Mouse (Mus musculus) stomach, embryonic 15.5 days (tissue): ENCODE results near the gene Ncbp3. TPM values are rescaled to one million over a fixed set of nuclear protein-coding genes. Genes with fewer than 3 reads are reported as not detected.

Source experiments
- ATAC-seq: fragments of 200-750 bp; cut with Nextera tagmentation; 2 replicates; pipeline ENCODE4 v1.8.0; 2017; ENCODE audit warnings: low read depth, moderate number of reproducible peaks, moderate TSS enrichment; ENCODE audit not compliant: insufficient read depth, low FRiP score
- H3K27ac ChIP-seq: fragments of 300-500 bp; sonication (generic); 2 replicates; pipeline ENCODE4 v1.5.1; 2015; ENCODE audit warnings: mild to moderate bottlenecking, inconsistent platforms
- H3K27me3 ChIP-seq: fragments of 300-500 bp; sonication (generic); replicated peaks from 2 replicates; pipeline ENCODE4 v1.6.1; 2015; ENCODE audit warnings: inconsistent platforms
- H3K36me3 ChIP-seq: fragments of 300-500 bp; sonication (generic); 2 replicates; pipeline ENCODE4 v1.6.1; 2015; ENCODE audit warnings: inconsistent platforms
- H3K4me1 ChIP-seq: fragments of 300-500 bp; sonication (generic); 2 replicates; pipeline ENCODE4 v1.6.1; 2015; ENCODE audit warnings: inconsistent platforms
- H3K4me2 ChIP-seq: fragments of 300-500 bp; sonication (generic); 2 replicates; pipeline ENCODE4 v1.6.1; 2015; ENCODE audit warnings: mild to moderate bottlenecking, inconsistent platforms
- H3K4me3 ChIP-seq: fragments of 300-500 bp; sonication (generic); replicated peaks from 2 replicates; pipeline ENCODE4 v1.5.1; 2015; ENCODE audit warnings: inconsistent platforms
- H3K9ac ChIP-seq: fragments of 300-500 bp; sonication (generic); 2 replicates; pipeline ENCODE4 v1.6.1; 2015; ENCODE audit warnings: inconsistent platforms
- H3K9me3 ChIP-seq: fragments of 300-500 bp; sonication (generic); 2 replicates; pipeline ENCODE4 v1.6.1; 2016; ENCODE audit warnings: inconsistent platforms
- WGBS: fragments of 180-500 bp; shearing (Covaris S2); methylation state at CpG from one replicate; pipeline ENCODE4 v1.1.7; 2015; 5-methylcytosine and 5-hydroxymethylcytosine counted together
- polyA plus RNA-seq: library from polyadenylated mRNA; unstranded; fragments of >200 nt; fragmentation: Nextera tagmentation; extraction: Ambion mirVana; gene quantifications from 2 replicates; pipeline ENCODE4 v1.2.1, GENCODE M21; 2015

Ncbp3 gene
- polyA plus RNA-seq, 1 experiment from 2014 or later, result 10.4 TPM

- ATAC-seq, result no peak
- 62% methylated on average over 6 of the region's 6 CpGs for WGBS
These were observed 63.8 kb downstream of the Ncbp3 start for GRCm38 (mm10) chr11:73111414-73111813.

GRCm38 (mm10) chr11:73126495-73126894, 78.9 kb downstream of the Ncbp3 start:
- H3K36me3 ChIP-seq, result no peaks in the 10 kb centered on the region
- no peaks in the 10 kb centered on the region for H3K27me3 ChIP-seq
- WGBS, result 88% methylated on average over 6 of the region's 6 CpGs
- ATAC-seq, result no peak
- H3K9ac ChIP-seq, result no peak overlapping the region
- H3K4me3 ChIP-seq, result no peak overlapping the region
- no peaks in the 10 kb centered on the region for H3K4me1 ChIP-seq
- no peaks in the 10 kb centered on the region for H3K9me3 ChIP-seq
- H3K27ac ChIP-seq, result no peak overlapping the region
- H3K4me2 ChIP-seq, result no peak overlapping the region

More at GRCm38 (mm10) chr11:73111414-73111813, 63.8 kb downstream of the Ncbp3 start:
- Histone ChIP-seq H3K9me3 (no peaks in the 10 kb centered on the region), H3K9ac (no peak overlapping the region), H3K4me3 (no peak overlapping the region), H3K4me1 (no peaks in the 10 kb centered on the region), H3K36me3 (no peaks in the 10 kb centered on the region), H3K4me2 (no peak overlapping the region), H3K27me3 (no peaks in the 10 kb centered on the region), H3K27ac (no peak overlapping the region)

GRCm38 (mm10) chr11:73131020-73131419, 83.4 kb downstream of the Ncbp3 start:
- H3K4me3 ChIP-seq, result no peak overlapping the region
- ATAC-seq, result no peak
- 0 out of 2 replicates have a peak, but pooled peaks cover 3% of the 10 kb centered on the region for H3K36me3 ChIP-seq
- no peaks in the 10 kb centered on the region for H3K27me3 ChIP-seq
- H3K4me2 ChIP-seq, result no peak overlapping the region
- no peaks in the 10 kb centered on the region for H3K9me3 ChIP-seq
- 61% methylated on average over 7 of the region's 7 CpGs for WGBS
- H3K9ac ChIP-seq, result no peak overlapping the region
- no peak overlapping the region for H3K27ac ChIP-seq
- H3K4me1 ChIP-seq, result peaks cover 7% of the 10 kb centered on the region; the same call in 1 of the 2 replicates

GRCm38 (mm10) chr11:73132999-73133398, 85.4 kb downstream of the Ncbp3 start:
- H3K27ac ChIP-seq, result no peak overlapping the region
- no peaks in the 10 kb centered on the region for H3K9me3 ChIP-seq
- no peak overlapping the region for H3K4me2 ChIP-seq
- peaks cover 18% of the 10 kb centered on the region; the same call in 1 of the 2 replicates for H3K4me1 ChIP-seq
- H3K9ac ChIP-seq, result no peak overlapping the region
- no peaks in the 10 kb centered on the region for H3K27me3 ChIP-seq
- 91% methylated on average over 6 of the region's 6 CpGs for WGBS
- 0 out of 2 replicates have a peak, but pooled peaks cover 3% of the 10 kb centered on the region for H3K36me3 ChIP-seq
- ATAC-seq, result no peak
- H3K4me3 ChIP-seq, result no peak overlapping the region

- H3K9me3 ChIP-seq, result no peaks in the 10 kb centered on the region
- H3K27ac ChIP-seq, result no peak overlapping the region
- peak overlapping the region; percentile 17; the same call in 1 of the 2 replicates for H3K4me2 ChIP-seq
- ATAC-seq, result no peak
- no peaks in the 10 kb centered on the region for H3K27me3 ChIP-seq
- no peak overlapping the region for H3K9ac ChIP-seq
- H3K36me3 ChIP-seq, result 0 out of 2 replicates have a peak, but pooled peaks cover 3% of the 10 kb centered on the region
- H3K4me1 ChIP-seq, result peaks cover 18% of the 10 kb centered on the region; the same call in 1 of the 2 replicates
- WGBS, result 84% methylated on average over 5 of the region's 5 CpGs
- no peak overlapping the region for H3K4me3 ChIP-seq
These were observed 86.6 kb downstream of the Ncbp3 start for GRCm38 (mm10) chr11:73134222-73134621.

GRCm38 (mm10) chr11:73136587-73136986, 89.0 kb downstream of the Ncbp3 start:
- ATAC-seq, result no peak
- Histone ChIP-seq H3K27ac (no peak overlapping the region), H3K36me3 (0 out of 2 replicates have a peak, but pooled peaks cover 3% of the 10 kb centered on the region), H3K4me1 (peaks cover 18% of the 10 kb centered on the region; the same call in 1 of the 2 replicates), H3K4me3 (peak overlapping the region; percentile 89), H3K9me3 (no peaks in the 10 kb centered on the region), H3K27me3 (no peaks in the 10 kb centered on the region), H3K9ac (peak overlapping the region; percentile 67; the same call in 1 of the 2 replicates), H3K4me2 (peak overlapping the region; percentile 68)
- whole genome bisulfite sequencing, result 61% methylated on average over 6 of the region's 6 CpGs

- peaks cover 18% of the 10 kb centered on the region; the same call in 1 of the 2 replicates for H3K4me1 ChIP-seq
- no peak for ATAC-seq
- no peaks in the 10 kb centered on the region for H3K27me3 ChIP-seq
- H3K4me2 ChIP-seq, result peak overlapping the region; percentile 68
- H3K9me3 ChIP-seq, result no peaks in the 10 kb centered on the region
- 0 out of 2 replicates have a peak, but pooled peaks cover 3% of the 10 kb centered on the region for H3K36me3 ChIP-seq
- H3K9ac ChIP-seq, result peak overlapping the region; percentile 67; the same call in 1 of the 2 replicates
- WGBS, result 18% methylated on average over 11 of the region's 11 CpGs
- H3K27ac ChIP-seq, result no peak overlapping the region
- peak overlapping the region; percentile 89 for H3K4me3 ChIP-seq
These were observed 89.5 kb downstream of the Ncbp3 start for GRCm38 (mm10) chr11:73137116-73137515.

GRCm38 (mm10) chr11:73137591-73138501, 90.3 kb downstream of the Ncbp3 start, which contains the start of gene Haspin:
TSS of gene Haspin (minus strand) at chr11:73138294.
- 0 out of 2 replicates have a peak, but pooled peaks cover 3% of the 10 kb centered on the region for H3K36me3 ChIP-seq
- H3K4me1 ChIP-seq, result peaks cover 18% of the 10 kb centered on the region; the same call in 1 of the 2 replicates
- H3K9ac ChIP-seq, result peak within 1 kb of the TSS; percentile 67
- under 1% methylated on average over 79 of the region's 84 CpGs for WGBS
- no peaks in the 10 kb centered on the region for H3K9me3 ChIP-seq
- ATAC-seq, result peak; percentile 95
- H3K27ac ChIP-seq, result no peak within 1 kb of the TSS
- H3K27me3 ChIP-seq, result no peaks in the 10 kb centered on the region
- peak within 1 kb of the TSS; percentile 89 for H3K4me3 ChIP-seq
- H3K4me2 ChIP-seq, result peak within 1 kb of the TSS; percentile 68

Other genes starting within 250 kb of the Ncbp3 start
- 18.9 and 20.6 TPM in 2 replicates for gene Atp2a3, start 86.6 kb upstream of the Ncbp3 start, polyA plus RNA-seq
- 33.7 and 52.1 TPM in 2 replicates for gene P2rx1, start 48.7 kb upstream of the Ncbp3 start, polyA plus RNA-seq
- 10.6 and 10.9 TPM in 2 replicates for gene Camkk1, start 28.8 kb upstream of the Ncbp3 start, polyA plus RNA-seq
- 0.33 and 0.57 TPM in 2 replicates for gene Itgae, start 42.8 kb downstream of the Ncbp3 start, polyA plus RNA-seq
- gene Haspin, start 90.5 kb downstream of the Ncbp3 start, polyA plus RNA-seq, result 14.4 and 14.6 TPM in 2 replicates
- 0.14 and 0.30 TPM in 2 replicates for gene P2rx5, start 112.6 kb downstream of the Ncbp3 start, polyA plus RNA-seq
- gene Emc6, start 129.3 kb downstream of the Ncbp3 start, polyA plus RNA-seq, result 111 and 117 TPM in 2 replicates
- 208 and 211 TPM in 2 replicates for gene Tax1bp3, start 129.3 kb downstream of the Ncbp3 start, polyA plus RNA-seq
- 17.0 and 18.2 TPM in 2 replicates for gene Ctns, start 151.3 kb downstream of the Ncbp3 start, polyA plus RNA-seq
- gene Shpk, start 151.7 kb downstream of the Ncbp3 start, polyA plus RNA-seq, result 2.8 and 3.6 TPM in 2 replicates
- 0.08 TPM in 1 of 2 replicates, not detected in the other for gene Trpv1, start 186.5 kb downstream of the Ncbp3 start, polyA plus RNA-seq
- 0.12 and 0.22 TPM in 2 replicates for gene Trpv3, start 219.6 kb downstream of the Ncbp3 start, polyA plus RNA-seq